Mouse (Mus musculus): ENCODE results near the gene Tmem123. TPM values are rescaled to one million over a fixed set of nuclear protein-coding genes. Genes with fewer than 3 reads are reported as not detected.

Gene Tmem123
- polyA plus RNA-seq, 1 experiment from 2014 or later, result 133 TPM

- Histone ChIP-seq H3K4me3 (ENCODE audit: low read depth, low read length) (no peak overlapping the region), H3K27ac (ENCODE audit: low read depth, low read length) (no peak overlapping the region), H3K27me3 (ENCODE audit: control insufficient read depth, insufficient read depth, low read length) (no peaks in the 10 kb centered on the region), H3K4me1 (replicated peaks; ENCODE audit: control insufficient read depth, insufficient read depth, low read length) (no peaks in the 10 kb centered on the region), H3K9ac (ENCODE audit: low read depth, low read length) (no peak overlapping the region), H3K36me3 (ENCODE audit: control insufficient read depth, insufficient read depth, low read length) (0 out of 2 replicates have a peak, but pooled peaks cover 2% of the 10 kb centered on the region), H3K9me3 (ENCODE audit: control insufficient read depth, low read length) (no peaks in the 10 kb centered on the region), H3K4me2 (replicated peaks; ENCODE audit: low read depth, low read length) (no peak overlapping the region)
- WGBS, result 95% methylated on average over 11 of the region's 11 CpGs
- DNase-seq (ENCODE audit: low spot score) (no peak), ATAC-seq (ENCODE audit: low FRiP score) (no peak)
These were observed 26.8 kb downstream of the Tmem123 start for GRCm38 (mm10) chr9:7790580-7791084.

GRCm38 (mm10) chr9:7793561-7793960 lies 29.7 kb downstream of the Tmem123 start:
- Histone ChIP-seq H3K4me1 (replicated peaks; ENCODE audit: control insufficient read depth, insufficient read depth, low read length) (no peaks in the 10 kb centered on the region), H3K36me3 (ENCODE audit: control insufficient read depth, insufficient read depth, low read length) (0 out of 2 replicates have a peak, but pooled peaks cover 2% of the 10 kb centered on the region), H3K4me2 (replicated peaks; ENCODE audit: low read depth, low read length) (no peak overlapping the region), H3K9ac (ENCODE audit: low read depth, low read length) (no peak overlapping the region), H3K9me3 (ENCODE audit: control insufficient read depth, low read length) (no peaks in the 10 kb centered on the region), H3K27ac (ENCODE audit: low read depth, low read length) (no peak overlapping the region), H3K4me3 (ENCODE audit: low read depth, low read length) (no peak overlapping the region), H3K27me3 (ENCODE audit: control insufficient read depth, insufficient read depth, low read length) (no peaks in the 10 kb centered on the region)
- WGBS, result 94% methylated on average over 2 of the region's 2 CpGs
- ATAC-seq (ENCODE audit: low FRiP score) (no peak), DNase-seq (ENCODE audit: low spot score) (no peak)

GRCm38 (mm10) chr9:7795581-7795980 lies 31.7 kb downstream of the Tmem123 start:
- ATAC-seq (ENCODE audit: low FRiP score), result no peak

GRCm38 (mm10) chr9:7796129-7796864 lies 32.5 kb downstream of the Tmem123 start:
- H3K4me2 ChIP-seq (replicated peaks; ENCODE audit: low read depth, low read length), result no peak overlapping the region
- 72% methylated on average over 6 of the region's 6 CpGs for WGBS
- 0 out of 2 replicates have a peak, but pooled peaks cover 2% of the 10 kb centered on the region for H3K36me3 ChIP-seq (ENCODE audit: control insufficient read depth, insufficient read depth, low read length)
- no peak overlapping the region for H3K9ac ChIP-seq (ENCODE audit: low read depth, low read length)
- no peak overlapping the region for H3K27ac ChIP-seq (ENCODE audit: low read depth, low read length)
- DNase-seq (ENCODE audit: low spot score), result no peak
- H3K4me3 ChIP-seq (ENCODE audit: low read depth, low read length), result no peak overlapping the region
- H3K27me3 ChIP-seq (ENCODE audit: control insufficient read depth, insufficient read depth, low read length), result no peaks in the 10 kb centered on the region
- no peak; the same call in 1 of the 2 replicates for ATAC-seq (ENCODE audit: low FRiP score)
- H3K9me3 ChIP-seq (ENCODE audit: control insufficient read depth, low read length), result no peaks in the 10 kb centered on the region
- H3K4me1 ChIP-seq (replicated peaks; ENCODE audit: control insufficient read depth, insufficient read depth, low read length), result no peaks in the 10 kb centered on the region

More at GRCm38 (mm10) chr9:7795581-7795980, 31.7 kb downstream of the Tmem123 start:
- Histone ChIP-seq H3K27me3 (ENCODE audit: control insufficient read depth, insufficient read depth, low read length) (no peaks in the 10 kb centered on the region), H3K4me1 (replicated peaks; ENCODE audit: control insufficient read depth, insufficient read depth, low read length) (no peaks in the 10 kb centered on the region), H3K36me3 (ENCODE audit: control insufficient read depth, insufficient read depth, low read length) (0 out of 2 replicates have a peak, but pooled peaks cover 2% of the 10 kb centered on the region), H3K4me3 (ENCODE audit: low read depth, low read length) (no peak overlapping the region), H3K4me2 (replicated peaks; ENCODE audit: low read depth, low read length) (no peak overlapping the region), H3K9ac (ENCODE audit: low read depth, low read length) (no peak overlapping the region), H3K9me3 (ENCODE audit: control insufficient read depth, low read length) (no peaks in the 10 kb centered on the region), H3K27ac (ENCODE audit: low read depth, low read length) (no peak overlapping the region)
- no peak for DNase-seq (ENCODE audit: low spot score)

- no peak for ATAC-seq (ENCODE audit: low FRiP score)
- no peak overlapping the region for H3K4me3 ChIP-seq (ENCODE audit: low read depth, low read length)
- WGBS, result 93% methylated on average over 2 of the region's 2 CpGs
These were observed 33.7 kb downstream of the Tmem123 start for GRCm38 (mm10) chr9:7797542-7797941.

GRCm38 (mm10) chr9:7798555-7798954 lies 34.7 kb downstream of the Tmem123 start:
- Histone ChIP-seq H3K36me3 (ENCODE audit: control insufficient read depth, insufficient read depth, low read length) (no peaks in the 10 kb centered on the region), H3K9me3 (ENCODE audit: control insufficient read depth, low read length) (no peaks in the 10 kb centered on the region), H3K4me1 (replicated peaks; ENCODE audit: control insufficient read depth, insufficient read depth, low read length) (no peaks in the 10 kb centered on the region), H3K27me3 (ENCODE audit: control insufficient read depth, insufficient read depth, low read length) (no peaks in the 10 kb centered on the region), H3K4me3 (ENCODE audit: low read depth, low read length) (no peak overlapping the region), H3K27ac (ENCODE audit: low read depth, low read length) (no peak overlapping the region), H3K9ac (ENCODE audit: low read depth, low read length) (no peak overlapping the region), H3K4me2 (replicated peaks; ENCODE audit: low read depth, low read length) (no peak overlapping the region)
- ATAC-seq (ENCODE audit: low FRiP score) (0 out of 2 replicates have a peak, but pooled peaks have one; percentile 40), DNase-seq (ENCODE audit: low spot score) (no peak)
- WGBS, result 94% methylated on average over 3 of the region's 3 CpGs

More at GRCm38 (mm10) chr9:7797542-7797941, 33.7 kb downstream of the Tmem123 start:
- Histone ChIP-seq H3K9me3 (ENCODE audit: control insufficient read depth, low read length) (no peaks in the 10 kb centered on the region), H3K27ac (ENCODE audit: low read depth, low read length) (no peak overlapping the region), H3K27me3 (ENCODE audit: control insufficient read depth, insufficient read depth, low read length) (no peaks in the 10 kb centered on the region), H3K9ac (ENCODE audit: low read depth, low read length) (no peak overlapping the region), H3K4me2 (replicated peaks; ENCODE audit: low read depth, low read length) (no peak overlapping the region), H3K36me3 (ENCODE audit: control insufficient read depth, insufficient read depth, low read length) (no peaks in the 10 kb centered on the region), H3K4me1 (replicated peaks; ENCODE audit: control insufficient read depth, insufficient read depth, low read length) (no peaks in the 10 kb centered on the region)
- DNase-seq (ENCODE audit: low spot score), result no peak

- Histone ChIP-seq H3K36me3 (ENCODE audit: control insufficient read depth, insufficient read depth, low read length) (no peaks in the 10 kb centered on the region), H3K27me3 (ENCODE audit: control insufficient read depth, insufficient read depth, low read length) (no peaks in the 10 kb centered on the region), H3K4me1 (replicated peaks; ENCODE audit: control insufficient read depth, insufficient read depth, low read length) (no peaks in the 10 kb centered on the region), H3K9me3 (ENCODE audit: control insufficient read depth, low read length) (no peaks in the 10 kb centered on the region), H3K27ac (ENCODE audit: low read depth, low read length) (no peak overlapping the region), H3K9ac (ENCODE audit: low read depth, low read length) (no peak overlapping the region), H3K4me2 (replicated peaks; ENCODE audit: low read depth, low read length) (no peak overlapping the region), H3K4me3 (ENCODE audit: low read depth, low read length) (no peak overlapping the region)
- ATAC-seq (ENCODE audit: low FRiP score) (no peak), DNase-seq (ENCODE audit: low spot score) (no peak)
- 63% methylated on average over 4 of the region's 5 CpGs for WGBS
These were observed 41.3 kb downstream of the Tmem123 start for GRCm38 (mm10) chr9:7805101-7805506.

- no peak overlapping the region for H3K27ac ChIP-seq (ENCODE audit: low read depth, low read length)
- ATAC-seq (ENCODE audit: low FRiP score) (no peak), DNase-seq (ENCODE audit: low spot score) (no peak)
- H3K4me3 ChIP-seq (ENCODE audit: low read depth, low read length), result no peak overlapping the region
- H3K4me1 ChIP-seq (replicated peaks; ENCODE audit: control insufficient read depth, insufficient read depth, low read length), result no peaks in the 10 kb centered on the region
- no peaks in the 10 kb centered on the region for H3K27me3 ChIP-seq (ENCODE audit: control insufficient read depth, insufficient read depth, low read length)
- WGBS, result 89% methylated on average over 3 of the region's 3 CpGs
- peaks cover 9% of the 10 kb centered on the region; the same call in 1 of the 2 replicates for H3K36me3 ChIP-seq (ENCODE audit: control insufficient read depth, insufficient read depth, low read length)
- H3K9me3 ChIP-seq (ENCODE audit: control insufficient read depth, low read length), result no peaks in the 10 kb centered on the region
- H3K4me2 ChIP-seq (replicated peaks; ENCODE audit: low read depth, low read length), result no peak overlapping the region
- no peak overlapping the region for H3K9ac ChIP-seq (ENCODE audit: low read depth, low read length)
These were observed 58.9 kb downstream of the Tmem123 start for GRCm38 (mm10) chr9:7822758-7823157.

- DNase-seq (ENCODE audit: low spot score) (no peak), ATAC-seq (ENCODE audit: low FRiP score) (no peak)
- WGBS, result 89% methylated on average over 5 of the region's 5 CpGs
- H3K36me3 ChIP-seq (ENCODE audit: control insufficient read depth, insufficient read depth, low read length), result 0 out of 2 replicates have a peak, but pooled peaks cover 3% of the 10 kb centered on the region
- H3K27ac ChIP-seq (ENCODE audit: low read depth, low read length), result no peak overlapping the region
- H3K4me1 ChIP-seq (replicated peaks; ENCODE audit: control insufficient read depth, insufficient read depth, low read length), result no peaks in the 10 kb centered on the region
- no peak overlapping the region for H3K4me2 ChIP-seq (replicated peaks; ENCODE audit: low read depth, low read length)
- no peaks in the 10 kb centered on the region for H3K27me3 ChIP-seq (ENCODE audit: control insufficient read depth, insufficient read depth, low read length)
- H3K9me3 ChIP-seq (ENCODE audit: control insufficient read depth, low read length), result no peaks in the 10 kb centered on the region
- H3K9ac ChIP-seq (ENCODE audit: low read depth, low read length), result no peak overlapping the region
- no peak overlapping the region for H3K4me3 ChIP-seq (ENCODE audit: low read depth, low read length)
These were observed 61.1 kb downstream of the Tmem123 start for GRCm38 (mm10) chr9:7824916-7825315.

Data from hindbrain, embryonic 11.5 days (tissue).